Mouse (Mus musculus): Measurements from ENCODE around the gene Kat5.

- TF ChIP-seq CTCF (IDR thresholded peaks at IDR 0.05; ENCODE audit: borderline replicate concordance, insufficient read depth, low read length) (no peak), POLR2A (IDR thresholded peaks at IDR 0.05; ENCODE audit: low read depth, low read length) (no peak)
Observed at GRCm38 (mm10) chr19:5609171-5609546, 878 bp downstream of the Kat5 start.

Measured in embryonic fibroblast, embryonic 13.5 days (primary cell).